Mouse (Mus musculus) G1E-ER4 (cell line): ENCODE results near the gene Nphs2. TPM values are rescaled to one million over a fixed set of nuclear protein-coding genes. Genes with fewer than 3 reads are reported as not detected.

Source experiments
- GATA1 ChIP-seq: IDR thresholded peaks from one replicate; pipeline ENCODE4 v1.8.0; 2012; ENCODE audit warnings: low read length, inconsistent platforms
- polyA plus RNA-seq: library from polyadenylated mRNA; stranded (reverse); fragments of >175 nt; gene quantifications from 2 replicates; pipeline ENCODE4 v1.2.3, GENCODE M21; 2012

The Nphs2 gene
- polyA plus RNA-seq, 1 experiment: not detected

DNA sequence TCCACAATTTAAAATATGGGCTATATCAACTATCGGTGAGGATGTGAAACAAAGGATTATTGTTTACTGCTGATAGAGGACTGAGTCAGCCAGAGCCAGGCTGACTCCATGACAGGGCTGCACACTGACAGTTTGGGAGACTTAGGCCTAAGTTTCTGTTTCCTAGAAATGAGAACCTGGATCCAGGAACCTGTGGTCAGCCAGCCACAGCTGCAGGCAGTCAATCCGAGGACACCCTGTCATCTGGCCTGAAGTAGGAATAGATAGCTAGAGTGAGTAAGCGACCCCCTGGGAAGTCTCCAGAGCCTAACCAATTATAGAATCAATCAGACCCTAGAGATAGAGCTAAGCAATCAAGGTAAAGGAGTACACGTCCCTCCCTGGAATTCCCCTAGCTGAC is 33.9 kb downstream of the Nphs2 start:
- no peak for TF ChIP-seq GATA1

DNA sequence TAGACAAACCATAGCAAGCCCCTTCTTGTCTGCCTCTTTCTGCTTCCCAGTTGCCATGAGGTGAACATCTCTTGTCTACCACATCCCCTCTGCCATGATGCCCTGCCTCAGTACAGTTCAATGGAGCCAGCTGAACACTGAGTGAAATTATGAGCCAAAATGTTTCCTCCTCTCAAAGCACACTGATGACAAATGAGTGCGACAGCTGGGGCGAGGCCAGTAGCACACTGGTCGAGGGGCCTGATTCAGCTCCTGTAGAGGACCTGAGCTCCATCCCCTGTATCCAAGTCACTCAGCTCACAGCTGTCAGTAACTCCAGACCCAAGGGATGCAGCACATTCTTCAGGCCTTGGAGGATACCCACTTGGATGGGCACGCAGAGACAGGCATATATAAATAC is 35.1 kb downstream of the Nphs2 start:
- no peak for TF ChIP-seq GATA1

DNA sequence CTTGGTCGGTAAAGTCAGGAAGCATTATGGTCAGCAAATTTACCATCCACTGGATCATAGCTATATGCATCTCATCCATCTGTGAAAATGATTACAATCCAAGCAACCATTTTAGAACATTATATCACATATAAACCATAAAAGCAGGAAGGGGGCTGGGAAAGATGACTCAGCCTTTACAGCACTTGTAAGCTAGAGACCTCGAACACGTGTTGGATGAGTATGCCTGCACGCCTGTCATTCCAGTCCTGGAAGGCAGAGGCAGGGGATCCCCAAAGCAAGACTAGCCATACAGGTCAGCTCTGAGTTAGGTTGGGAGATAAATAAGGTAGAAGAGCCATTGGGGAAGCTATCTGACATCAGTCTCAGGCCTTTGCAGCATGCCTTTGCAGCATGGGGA is 38.5 kb downstream of the Nphs2 start:
- TF ChIP-seq GATA1: no peak

DNA sequence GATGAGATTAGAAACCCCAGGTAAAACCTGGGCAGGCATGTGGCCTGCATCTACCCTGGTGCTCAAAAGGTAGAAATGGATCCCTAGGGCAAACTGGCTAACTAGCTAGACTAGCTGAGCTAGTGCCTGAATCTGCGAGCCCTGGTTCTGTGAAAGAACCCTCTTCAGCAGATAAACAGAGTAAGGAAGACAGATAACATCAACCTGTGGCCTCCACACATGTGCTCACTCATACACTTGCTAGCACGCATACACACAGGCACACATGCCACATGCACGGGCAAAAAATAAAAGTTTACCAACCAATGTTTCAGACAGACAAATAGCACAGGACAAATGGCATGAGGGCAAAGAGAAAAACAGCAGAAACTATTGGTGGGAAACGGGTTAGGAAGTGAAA is 39.9 kb downstream of the Nphs2 start:
- no peak for TF ChIP-seq GATA1

DNA sequence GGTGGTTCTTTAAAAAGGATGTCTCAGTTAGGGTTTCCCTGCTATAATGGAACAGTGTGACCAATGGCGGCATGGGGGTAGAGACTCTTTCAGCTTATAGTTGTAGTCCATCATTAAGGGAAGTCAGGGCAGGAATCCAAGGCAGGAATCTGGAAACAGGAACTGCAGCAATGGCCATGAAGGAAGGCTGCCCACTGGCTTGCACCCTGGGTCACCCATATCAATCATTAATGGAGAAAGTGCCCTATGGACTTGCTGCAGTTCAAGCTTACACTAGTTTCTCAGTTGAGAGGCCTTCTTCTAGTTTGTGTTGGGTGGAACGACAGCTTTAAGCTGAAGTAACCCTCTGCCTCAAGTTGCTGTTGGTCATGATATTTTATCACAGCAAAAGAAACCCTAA is 41.9 kb downstream of the Nphs2 start:
- no peak for TF ChIP-seq GATA1

DNA sequence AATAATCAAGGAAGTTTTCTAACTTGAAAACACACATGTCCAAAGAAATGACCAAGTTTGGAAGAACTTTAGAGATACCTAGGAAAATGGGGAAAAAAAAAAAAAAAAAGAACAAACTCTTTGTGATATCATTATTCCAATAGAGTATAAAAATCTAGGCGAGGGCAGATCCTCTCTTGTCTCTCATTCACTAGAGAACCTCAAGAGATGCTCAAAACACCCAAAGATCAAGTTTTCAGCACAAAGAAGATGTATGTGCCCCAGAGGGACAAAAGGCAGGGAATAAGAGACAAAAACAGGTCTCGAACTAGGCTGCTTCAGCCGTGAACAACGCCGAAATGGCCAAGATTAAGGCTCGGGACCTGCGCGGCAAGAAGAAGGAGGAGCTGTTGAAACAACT is 55.2 kb downstream of the Nphs2 start, which contains the start of gene Gm2000:
Gm2000 (plus strand) TSS at position 301 of the 400 bp plus-strand sequence.
- no peak for TF ChIP-seq GATA1

Other genes with a start within 250 kb of the Nphs2 start
- not detected in 2 replicates for gene Fam163a, start 105.7 kb upstream of the Nphs2 start, polyA plus RNA-seq
- gene Tdrd5, start 7.1 kb upstream of the Nphs2 start, polyA plus RNA-seq: not detected in 2 replicates
- 111 and 1,956 TPM in 2 replicates for gene Gm2000, start 55.3 kb downstream of the Nphs2 start, polyA plus RNA-seq
- not detected in 2 replicates for gene Axdnd1, start 110.4 kb downstream of the Nphs2 start, polyA plus RNA-seq
- gene Soat1, start 163.6 kb downstream of the Nphs2 start, polyA plus RNA-seq: 0.03 TPM in 1 of 2 replicates, not detected in the other
- gene Gm10031, start 213.3 kb downstream of the Nphs2 start, polyA plus RNA-seq: 0.36 and 1.6 TPM in 2 replicates
- gene Abl2, start 248.1 kb downstream of the Nphs2 start, polyA plus RNA-seq: 14.7 and 18.6 TPM in 2 replicates